Mouse (Mus musculus) liver, embryonic 13.5 days (tissue): ENCODE data around the gene Ppp1r8. TPM values are rescaled to one million over a fixed set of nuclear protein-coding genes. Genes with fewer than 3 reads are reported as not detected.

Source experiments
- ATAC-seq: fragments of 200-750 bp; cut with Nextera tagmentation; 2 replicates; pipeline ENCODE4 v1.8.0; 2017; ENCODE audit warnings: low read depth, mild to moderate bottlenecking, moderate number of reproducible peaks, moderate library complexity
- DNase-seq: peaks from one replicate; pipeline ENCODE4 v3.0.0; 2022
- H3K27ac ChIP-seq: fragments of 300-500 bp; sonication (generic); 2 replicates; pipeline ENCODE4 v1.5.1; 2015; ENCODE audit warnings: moderate library complexity, mild to moderate bottlenecking, inconsistent platforms
- H3K27me3 ChIP-seq: fragments of 300-500 bp; sonication (generic); 2 replicates; pipeline ENCODE4 v1.6.1; 2015; ENCODE audit warnings: mild to moderate bottlenecking, inconsistent platforms
- H3K36me3 ChIP-seq: fragments of 300-500 bp; sonication (generic); 2 replicates; pipeline ENCODE4 v1.6.1; 2015; ENCODE audit warnings: mild to moderate bottlenecking, inconsistent platforms
- H3K4me1 ChIP-seq: fragments of 300-500 bp; sonication (generic); replicated peaks from 2 replicates; pipeline ENCODE4 v1.6.1; 2015; ENCODE audit warnings: inconsistent platforms
- H3K4me2 ChIP-seq: fragments of 300-500 bp; sonication (generic); 2 replicates; pipeline ENCODE4 v1.6.1; 2015; ENCODE audit warnings: inconsistent platforms, mild to moderate bottlenecking, moderate library complexity
- H3K4me3 ChIP-seq: fragments of 300-500 bp; sonication (generic); replicated peaks from 2 replicates; pipeline ENCODE4 v1.5.1; 2015; ENCODE audit warnings: mild to moderate bottlenecking, inconsistent platforms
- H3K9ac ChIP-seq: fragments of 300-500 bp; sonication (generic); 2 replicates; pipeline ENCODE4 v1.6.1; 2015; ENCODE audit warnings: mild to moderate bottlenecking, inconsistent platforms
- H3K9me3 ChIP-seq: fragments of 300-500 bp; sonication (generic); replicated peaks from 2 replicates; pipeline ENCODE4 v1.6.1; 2016; ENCODE audit warnings: inconsistent platforms
- WGBS: fragments of 180-500 bp; shearing (Covaris S2); methylation state at CpG from one replicate; pipeline ENCODE4 v1.1.7; 2015; ENCODE audit not compliant: insufficient replicate concordance; 5-methylcytosine and 5-hydroxymethylcytosine counted together
- polyA plus RNA-seq: library from polyadenylated mRNA; unstranded; fragments of >200 nt; fragmentation: Nextera tagmentation; extraction: Ambion mirVana; gene quantifications from 2 replicates; pipeline ENCODE4 v1.2.1, GENCODE M21; 2015

Ppp1r8 gene
- polyA plus RNA-seq, 1 experiment from 2014 or later: 29.9 TPM

DNA sequence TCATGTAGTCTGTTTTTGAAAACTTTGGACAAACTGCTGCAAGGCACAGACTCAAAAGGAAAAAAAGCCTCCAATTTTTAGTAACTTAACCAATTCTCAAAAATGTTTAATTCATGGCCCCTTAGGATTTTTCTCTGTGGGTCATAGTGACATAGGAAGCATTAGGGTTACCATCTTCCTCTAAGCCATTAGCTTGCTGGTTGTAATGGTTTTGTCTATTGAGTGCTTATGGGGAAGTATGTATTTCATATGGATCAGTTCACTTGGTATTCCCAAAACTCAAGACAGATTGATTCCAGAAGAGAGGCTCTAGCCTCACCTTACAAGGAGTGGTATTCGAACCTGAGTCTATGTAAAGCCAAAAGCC lies 719 bp upstream of the Ppp1r8 start:
- peak overlapping the region; percentile 89 for H3K4me3 ChIP-seq
- H3K36me3 ChIP-seq: peaks cover 18% of the 10 kb centered on the region
- H3K4me1 ChIP-seq: peaks cover 29% of the 10 kb centered on the region
- no peaks in the 10 kb centered on the region for H3K27me3 ChIP-seq
- peak overlapping the region; percentile 90 for H3K9ac ChIP-seq
- no peaks in the 10 kb centered on the region for H3K9me3 ChIP-seq
- H3K27ac ChIP-seq: peak overlapping the region; percentile 78; the same call in 1 of the 2 replicates
- peak overlapping the region; percentile 85 for H3K4me2 ChIP-seq
- no peak for ATAC-seq
- WGBS: 67% methylated on average over 1 of the region's 1 CpGs
- no peak for DNase-seq

DNA sequence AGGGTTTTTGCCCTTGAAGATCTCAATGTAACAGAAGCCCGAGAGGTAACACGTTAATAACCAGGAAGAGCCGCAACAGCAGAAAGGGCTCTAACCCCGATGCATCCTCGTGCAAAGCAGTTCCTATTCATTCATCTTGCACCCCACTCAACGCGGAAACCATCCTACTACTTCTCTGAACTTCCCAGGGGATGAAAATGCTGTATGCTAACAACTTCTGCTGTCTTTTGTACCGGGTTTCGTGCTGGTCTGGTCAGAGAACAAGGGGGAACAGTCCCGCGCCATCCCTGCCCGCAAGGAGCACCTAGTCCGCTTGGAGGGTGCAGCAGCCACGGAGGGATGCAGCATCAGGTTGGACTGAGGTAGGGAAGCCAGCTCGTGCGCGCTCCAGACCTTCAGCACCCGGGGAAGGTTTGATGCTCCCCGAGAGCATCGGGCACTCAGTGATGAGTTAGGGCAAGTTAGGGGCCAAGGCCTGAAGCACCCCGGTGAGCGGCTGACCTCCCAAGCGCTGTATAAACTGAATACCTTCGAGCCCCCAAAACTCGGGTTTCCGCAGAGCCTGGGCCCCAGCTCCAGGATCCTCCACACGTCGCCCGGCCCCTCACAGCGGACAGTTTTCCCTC lies 575 bp downstream of the Ppp1r8 start:
- under 1% methylated on average over 30 of the region's 30 CpGs for WGBS
- Histone ChIP-seq H3K36me3 (peaks cover 31% of the 10 kb centered on the region), H3K27me3 (no peaks in the 10 kb centered on the region), H3K27ac (peak overlapping the region; percentile 78), H3K9ac (peak overlapping the region; percentile 90), H3K9me3 (no peaks in the 10 kb centered on the region), H3K4me3 (peak overlapping the region; percentile 89), H3K4me2 (peak overlapping the region; percentile 85), H3K4me1 (peaks cover 29% of the 10 kb centered on the region)
- ATAC-seq (peak; percentile 45; the same call in 1 of the 2 replicates), DNase-seq (peak; percentile 22)

DNA sequence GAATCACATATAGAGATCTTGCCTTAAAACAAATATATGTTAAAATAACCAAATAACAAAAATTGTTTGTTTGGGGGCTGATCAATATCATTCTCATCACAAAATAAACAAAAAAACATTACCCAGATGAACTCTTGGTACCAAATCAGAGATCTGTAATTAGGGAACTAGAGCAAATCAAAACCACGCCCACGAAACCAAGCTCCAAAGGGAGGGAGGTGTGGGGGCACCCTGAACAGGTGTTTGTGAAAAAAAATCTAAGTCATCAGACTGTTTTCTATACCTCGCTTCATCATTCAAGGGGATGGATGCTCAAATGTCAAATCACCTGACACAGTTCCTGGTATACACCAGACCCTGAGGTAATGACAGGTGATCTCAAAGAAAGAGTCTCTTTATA lies 1.5 kb downstream of the Ppp1r8 start:
- DNase-seq (no peak), ATAC-seq (no peak)
- Histone ChIP-seq H3K4me2 (peak overlapping the region; percentile 85), H3K9ac (peak overlapping the region; percentile 90), H3K36me3 (peaks cover 40% of the 10 kb centered on the region), H3K4me1 (peaks cover 29% of the 10 kb centered on the region), H3K9me3 (0 out of 2 replicates have a peak, but pooled peaks cover 4% of the 10 kb centered on the region), H3K27me3 (no peaks in the 10 kb centered on the region), H3K27ac (0 out of 2 replicates have a peak overlapping the region, but pooled peaks have one; percentile 78), H3K4me3 (peak overlapping the region; percentile 89)
- 60% methylated on average over 3 of the region's 3 CpGs for WGBS

DNA sequence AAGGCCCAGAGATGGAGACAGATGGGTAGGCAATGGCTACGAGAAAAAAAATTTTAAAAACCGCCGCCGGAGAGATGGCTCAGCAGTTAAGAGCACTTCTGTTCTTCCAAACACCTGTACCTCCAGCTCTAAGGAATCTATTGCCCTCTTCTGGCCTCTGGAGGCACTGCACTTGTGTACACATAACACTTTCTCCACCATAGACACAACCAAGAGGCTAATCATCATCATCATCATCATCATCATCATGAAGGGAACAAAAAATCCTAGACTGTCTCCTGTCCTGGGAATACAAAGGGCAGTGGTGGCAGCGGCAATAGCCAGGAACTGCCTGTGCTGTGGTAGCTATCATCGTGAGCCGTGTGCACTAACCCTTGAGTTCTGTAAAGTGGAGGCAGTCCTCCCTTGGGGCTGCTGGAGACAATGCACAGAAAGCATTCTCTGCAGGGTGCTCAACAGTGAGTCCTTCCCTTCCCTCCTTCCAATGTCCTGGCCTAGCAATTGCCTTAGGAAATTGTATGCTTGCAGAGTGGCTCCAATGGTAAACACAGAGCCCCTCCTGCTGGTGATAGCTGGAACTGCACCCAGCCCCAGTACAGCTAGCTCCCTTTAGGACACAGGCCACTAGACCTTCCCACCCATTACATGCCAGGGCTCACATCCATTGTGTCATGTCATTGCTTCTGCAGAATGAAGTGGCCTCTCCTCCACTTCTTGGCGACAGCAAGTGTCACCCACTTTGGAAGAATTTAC lies 19.2 kb downstream of the Ppp1r8 start:
- Histone ChIP-seq H3K9me3 (no peaks in the 10 kb centered on the region), H3K4me2 (no peak overlapping the region), H3K4me1 (no peaks in the 10 kb centered on the region), H3K9ac (no peak overlapping the region), H3K4me3 (no peak overlapping the region), H3K27ac (no peak overlapping the region), H3K27me3 (no peaks in the 10 kb centered on the region), H3K36me3 (peaks cover 38% of the 10 kb centered on the region)
- peak; percentile 69 for DNase-seq
- 49% methylated on average over 8 of the region's 8 CpGs for WGBS
- ATAC-seq: peak; percentile 73

DNA sequence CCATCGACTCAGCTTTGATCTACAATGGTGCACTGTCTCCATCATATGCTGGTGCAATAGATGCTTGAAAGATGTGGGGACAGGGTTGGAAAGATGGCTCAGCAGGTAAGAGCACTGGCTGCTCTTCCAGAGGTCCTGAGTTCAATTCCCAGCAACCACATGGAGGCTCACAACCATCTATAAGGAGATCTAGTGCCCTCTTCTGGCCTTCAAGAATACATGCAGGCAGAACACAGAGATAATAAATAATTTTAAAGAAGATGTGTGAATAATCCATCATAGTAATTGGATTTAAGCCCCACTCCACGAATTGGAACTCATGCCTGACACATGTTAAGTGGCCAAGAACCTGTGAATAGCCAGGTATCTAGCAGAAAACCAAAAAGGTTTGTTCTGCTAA lies 24.5 kb downstream of the Ppp1r8 start:
- Histone ChIP-seq H3K36me3 (no peaks in the 10 kb centered on the region), H3K27ac (no peak overlapping the region), H3K4me1 (no peaks in the 10 kb centered on the region), H3K4me3 (no peak overlapping the region), H3K9ac (no peak overlapping the region), H3K9me3 (no peaks in the 10 kb centered on the region), H3K4me2 (no peak overlapping the region), H3K27me3 (no peaks in the 10 kb centered on the region)
- ATAC-seq (no peak), DNase-seq (no peak)
- 42% methylated on average over 2 of the region's 2 CpGs for WGBS

DNA sequence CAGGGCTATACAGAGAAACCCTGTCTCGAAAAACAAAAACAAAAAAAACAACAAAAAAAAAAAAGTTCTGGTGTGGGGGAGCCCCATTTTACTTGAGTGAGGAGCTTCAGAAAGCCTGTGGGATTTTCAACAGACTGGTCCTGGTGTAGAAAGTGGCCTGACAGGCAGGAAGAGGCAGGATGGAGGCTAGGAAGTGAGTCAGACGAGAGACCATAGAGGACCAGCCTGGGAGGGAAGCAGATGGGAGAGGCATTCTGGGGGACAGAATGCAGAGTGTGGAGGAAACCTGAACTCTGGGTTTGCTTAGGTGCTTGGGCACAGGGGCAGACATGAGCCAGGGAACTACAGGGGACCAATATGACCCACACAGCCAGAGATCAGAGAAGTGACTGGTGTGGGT lies 26.1 kb downstream of the Ppp1r8 start:
- no peak overlapping the region for H3K4me2 ChIP-seq
- H3K27ac ChIP-seq: no peak overlapping the region
- DNase-seq (no peak), ATAC-seq (no peak)
- H3K4me1 ChIP-seq: no peaks in the 10 kb centered on the region
- no peak overlapping the region for H3K4me3 ChIP-seq
- H3K36me3 ChIP-seq: no peaks in the 10 kb centered on the region
- WGBS: 35% methylated on average over 2 of the region's 2 CpGs
- no peak overlapping the region for H3K9ac ChIP-seq
- H3K27me3 ChIP-seq: no peaks in the 10 kb centered on the region
- no peaks in the 10 kb centered on the region for H3K9me3 ChIP-seq

DNA sequence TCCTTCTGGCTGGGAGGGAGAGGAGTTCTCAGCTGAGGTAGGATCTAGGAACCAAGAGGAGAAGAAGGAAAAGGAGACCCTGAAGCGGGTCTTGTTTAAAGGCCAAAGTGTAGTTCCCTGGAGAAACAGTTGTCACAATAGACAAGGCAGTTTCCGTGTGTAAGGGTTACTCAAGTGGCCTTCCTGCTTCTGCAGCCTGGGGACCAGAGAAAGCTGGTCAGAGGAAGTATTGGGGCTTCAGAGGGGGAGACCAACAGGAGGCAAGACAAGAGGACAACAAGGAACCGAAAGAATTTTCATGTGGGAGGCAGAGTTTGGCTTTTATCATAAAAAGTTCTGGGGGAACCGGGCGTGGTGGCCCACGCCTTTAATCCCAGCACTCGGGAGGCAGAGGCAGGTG lies 26.6 kb downstream of the Ppp1r8 start:
- no peaks in the 10 kb centered on the region for H3K9me3 ChIP-seq
- H3K4me3 ChIP-seq: no peak overlapping the region
- no peak overlapping the region for H3K4me2 ChIP-seq
- peak overlapping the region; percentile 38 for H3K27ac ChIP-seq
- WGBS: 49% methylated on average over 7 of the region's 7 CpGs
- DNase-seq: no peak
- H3K9ac ChIP-seq: no peak overlapping the region
- no peak for ATAC-seq
- no peaks in the 10 kb centered on the region for H3K27me3 ChIP-seq
- no peaks in the 10 kb centered on the region for H3K36me3 ChIP-seq
- no peaks in the 10 kb centered on the region for H3K4me1 ChIP-seq

DNA sequence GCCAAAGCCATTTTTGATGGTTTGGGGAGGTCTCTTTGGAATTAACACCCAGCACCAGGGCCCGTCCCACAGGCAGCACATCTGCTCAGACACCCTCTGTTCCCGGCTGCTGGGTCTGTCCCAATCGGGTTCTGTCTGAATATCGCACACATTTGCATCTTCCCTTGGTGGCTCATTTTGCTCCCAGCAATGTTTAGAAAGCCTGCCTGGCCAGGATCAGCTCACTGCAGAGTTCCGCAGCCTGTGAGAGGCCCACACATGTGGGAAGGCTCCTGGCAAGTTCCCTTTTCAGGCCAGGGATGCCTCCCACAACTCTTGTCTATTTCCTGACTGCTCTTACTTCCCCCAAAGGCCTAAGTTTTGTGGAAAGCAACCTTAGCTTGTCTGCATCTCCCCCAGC lies 33.3 kb downstream of the Ppp1r8 start:
- Histone ChIP-seq H3K36me3 (no peaks in the 10 kb centered on the region), H3K9ac (no peak overlapping the region), H3K27ac (peak overlapping the region; percentile 34; the same call in 1 of the 2 replicates), H3K4me2 (no peak overlapping the region), H3K4me1 (peaks cover 15% of the 10 kb centered on the region; the same call in 1 of the 2 replicates), H3K4me3 (no peak overlapping the region), H3K9me3 (no peaks in the 10 kb centered on the region), H3K27me3 (no peaks in the 10 kb centered on the region)
- WGBS: 55% methylated on average over 5 of the region's 5 CpGs
- DNase-seq: no peak
- ATAC-seq: no peak

DNA sequence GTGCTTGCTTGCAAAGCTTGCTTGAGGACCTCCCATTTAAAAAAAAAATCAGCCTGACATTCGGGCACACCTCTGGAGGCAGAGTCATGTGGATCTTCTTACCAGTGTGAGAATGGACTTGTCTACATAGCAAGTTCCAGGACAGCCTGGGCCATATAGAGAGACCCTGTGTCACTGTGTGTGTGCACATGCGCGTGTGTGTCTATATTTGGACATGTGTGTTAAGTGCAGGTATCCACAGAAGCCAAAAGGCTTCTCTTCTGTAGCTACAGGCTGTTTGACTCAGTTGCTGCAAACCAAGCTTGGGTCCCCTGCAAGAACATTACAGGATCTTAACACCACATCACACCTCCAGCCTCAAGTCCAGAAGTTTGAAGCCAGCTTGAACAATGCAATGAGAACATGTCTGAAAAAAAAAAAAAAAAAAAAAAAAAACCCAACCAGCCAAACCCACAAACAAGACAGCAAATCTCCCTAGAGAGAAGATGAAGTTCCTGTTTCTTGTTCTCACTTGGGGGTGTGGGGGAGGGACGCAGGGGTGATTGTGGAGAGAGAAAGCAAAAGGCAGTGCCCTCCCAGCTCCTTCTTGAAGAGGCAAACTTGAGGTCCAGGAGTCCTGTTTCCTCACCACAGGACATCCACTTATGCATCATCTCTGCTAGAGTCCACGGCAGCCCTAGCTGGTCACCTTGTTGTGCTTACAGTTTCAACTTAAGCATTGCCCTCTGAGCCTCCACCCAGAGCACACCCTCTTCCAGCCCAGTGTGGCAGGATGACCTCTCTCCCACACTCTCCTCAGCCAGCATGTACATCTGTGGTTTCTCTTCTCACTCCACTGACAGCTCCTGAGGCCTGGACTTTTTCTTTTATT lies 35.0 kb downstream of the Ppp1r8 start:
- Histone ChIP-seq H3K4me1 (peaks cover 17% of the 10 kb centered on the region), H3K9me3 (no peaks in the 10 kb centered on the region), H3K36me3 (no peaks in the 10 kb centered on the region), H3K4me2 (no peak overlapping the region), H3K9ac (no peak overlapping the region), H3K4me3 (no peak overlapping the region), H3K27ac (peak overlapping the region; percentile 37), H3K27me3 (no peaks in the 10 kb centered on the region)
- WGBS: 31% methylated on average over 5 of the region's 5 CpGs
- ATAC-seq: no peak
- DNase-seq: no peak

DNA sequence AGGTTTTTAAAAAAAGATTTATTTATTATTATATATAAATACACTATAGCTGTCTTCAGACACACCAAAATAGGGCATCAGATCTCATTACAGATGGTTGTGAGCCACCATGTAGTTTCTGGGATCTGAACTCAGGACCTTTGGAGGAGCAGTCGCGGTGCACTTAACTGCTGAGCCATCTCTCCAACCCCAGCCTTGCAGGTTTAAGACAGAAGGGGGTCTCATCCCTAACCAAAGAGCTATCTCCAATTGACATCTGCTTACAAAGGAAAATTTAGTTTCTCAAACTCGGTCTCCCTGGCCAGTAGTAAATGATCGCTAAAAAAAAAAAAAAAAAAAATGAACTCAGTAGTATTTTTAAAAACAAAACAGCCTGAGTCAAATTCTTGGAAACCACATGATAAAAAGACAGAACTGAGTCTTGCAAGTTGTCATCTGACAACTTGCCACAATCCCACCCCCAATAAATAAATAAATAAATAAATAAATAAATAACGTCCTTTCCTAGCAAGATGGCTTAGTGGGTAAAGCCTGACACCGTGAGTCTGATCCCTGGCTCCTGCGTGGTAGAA lies 36.3 kb downstream of the Ppp1r8 start:
- Histone ChIP-seq H3K9me3 (no peaks in the 10 kb centered on the region), H3K4me3 (no peak overlapping the region), H3K27ac (no peak overlapping the region), H3K27me3 (no peaks in the 10 kb centered on the region), H3K36me3 (no peaks in the 10 kb centered on the region), H3K4me1 (peaks cover 30% of the 10 kb centered on the region), H3K4me2 (no peak overlapping the region), H3K9ac (no peak overlapping the region)
- 72% methylated on average over 7 of the region's 7 CpGs for WGBS
- DNase-seq: no peak
- no peak for ATAC-seq

DNA sequence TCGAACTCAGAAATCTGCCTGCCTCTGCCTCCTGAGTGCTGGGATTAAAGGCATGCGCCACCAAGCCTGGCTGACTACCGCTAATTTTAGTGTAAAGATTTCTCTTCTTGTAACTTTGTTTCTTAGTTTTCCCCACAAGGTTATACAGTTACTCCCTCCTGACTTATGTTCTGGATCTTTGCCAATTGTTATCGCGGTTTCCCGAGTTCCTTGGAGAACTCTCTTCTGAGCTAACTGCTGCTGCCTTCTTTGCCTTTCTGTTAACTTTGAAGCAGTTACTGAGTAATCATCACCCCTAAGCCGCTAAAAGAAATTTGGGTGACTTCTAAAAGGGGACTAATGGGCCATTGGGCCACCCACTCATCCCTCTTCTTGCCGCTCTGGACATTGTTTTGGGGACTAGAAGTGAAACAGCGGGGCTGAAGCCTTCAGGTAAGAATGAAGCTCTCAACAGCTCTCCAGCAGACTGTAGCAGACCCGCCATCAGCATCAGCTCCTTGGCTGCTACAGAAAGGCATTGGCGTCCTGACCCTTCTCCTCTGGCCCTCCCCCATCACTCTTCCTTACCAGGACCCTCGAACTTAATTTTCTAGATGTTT lies 37.3 kb downstream of the Ppp1r8 start:
- Histone ChIP-seq H3K4me2 (no peak overlapping the region), H3K4me1 (peaks cover 38% of the 10 kb centered on the region), H3K9ac (no peak overlapping the region), H3K4me3 (no peak overlapping the region), H3K36me3 (no peaks in the 10 kb centered on the region), H3K9me3 (no peaks in the 10 kb centered on the region), H3K27ac (no peak overlapping the region), H3K27me3 (no peaks in the 10 kb centered on the region)
- WGBS: 77% methylated on average over 12 of the region's 12 CpGs
- no peak for DNase-seq
- ATAC-seq: no peak
